Mouse (Mus musculus): ENCODE results near the gene Igf1r.

Gene Igf1r

GRCm38 (mm10) chr7:68053002-68053624 lies 100.5 kb downstream of the Igf1r start:
- DNase-seq (ENCODE audit: low spot score in 2 of 2): no peak

- no peak for DNase-seq (ENCODE audit: low spot score in 2 of 2)
Observed at GRCm38 (mm10) chr7:68054498-68054897, 101.9 kb downstream of the Igf1r start.

GRCm38 (mm10) chr7:68054956-68055355 lies 102.3 kb downstream of the Igf1r start:
- DNase-seq (ENCODE audit: low spot score in 2 of 2): no peak

- DNase-seq (ENCODE audit: low spot score in 2 of 2): no peak
Observed at GRCm38 (mm10) chr7:68057010-68057409, 104.4 kb downstream of the Igf1r start.

DNA sequence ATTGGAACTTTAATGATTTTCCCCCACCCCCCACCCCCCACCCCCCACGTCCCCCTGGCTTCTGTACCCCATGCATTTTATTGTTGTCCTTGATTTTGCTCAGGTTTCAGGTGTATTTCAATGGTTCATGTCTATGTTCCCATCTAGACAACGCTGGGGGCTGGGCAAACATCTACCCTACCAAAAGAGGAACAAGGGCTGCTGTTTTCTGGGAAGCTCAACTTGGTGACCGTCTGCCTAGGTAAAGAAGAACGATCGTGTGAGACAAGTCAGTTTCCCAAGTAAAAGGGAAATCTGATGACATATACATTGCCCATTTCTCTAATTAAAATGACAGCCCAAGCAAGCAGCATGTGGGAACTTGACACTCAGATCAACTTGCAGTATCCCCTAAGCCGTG lies 107.1 kb downstream of the Igf1r start:
- DNase-seq (ENCODE audit: low spot score in 2 of 2): no peak

DNA sequence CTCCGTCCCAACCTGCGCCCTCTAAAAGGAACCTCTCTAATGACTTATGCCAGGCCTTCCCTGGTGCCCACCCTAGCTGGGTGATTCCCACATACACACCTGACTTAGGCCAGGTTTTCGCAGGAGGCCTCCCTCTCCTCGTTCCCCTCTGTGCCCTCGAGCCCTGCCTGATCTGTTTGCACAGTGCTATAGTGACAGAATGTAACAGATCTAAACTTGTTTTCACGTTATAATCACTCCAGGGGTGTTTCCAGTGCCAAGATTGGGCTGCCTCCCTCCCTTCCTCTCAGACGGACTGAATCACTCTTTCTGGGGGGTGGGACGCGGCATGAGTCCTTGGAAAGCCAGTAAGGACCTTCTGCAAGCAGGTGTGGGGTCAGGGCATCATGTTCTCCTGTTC lies 108.8 kb downstream of the Igf1r start:
- no peak for DNase-seq (ENCODE audit: low spot score in 2 of 2)

GRCm38 (mm10) chr7:68062170-68062848 lies 109.7 kb downstream of the Igf1r start:
- no peak for DNase-seq (ENCODE audit: low spot score in 2 of 2)

DNA sequence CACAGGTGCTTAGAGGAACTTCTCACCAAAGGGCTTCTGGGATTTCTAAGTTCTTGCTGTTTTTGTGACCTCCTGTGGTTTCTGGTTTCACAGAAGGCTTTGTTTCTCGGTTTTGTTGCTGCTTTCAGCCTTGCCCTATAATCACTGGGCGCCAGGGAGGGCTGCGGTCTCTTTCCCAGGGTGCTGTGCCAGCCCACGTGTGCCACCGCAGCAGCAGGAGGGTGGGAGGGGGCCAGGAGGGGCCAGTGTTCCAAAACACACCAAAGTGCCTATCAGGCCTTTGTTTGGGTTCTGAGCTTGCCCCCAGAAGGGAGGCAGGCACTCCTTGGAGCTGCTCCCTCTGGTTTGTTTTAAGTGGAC lies 110.2 kb downstream of the Igf1r start:
- no peak for DNase-seq (ENCODE audit: low spot score in 2 of 2)

DNA sequence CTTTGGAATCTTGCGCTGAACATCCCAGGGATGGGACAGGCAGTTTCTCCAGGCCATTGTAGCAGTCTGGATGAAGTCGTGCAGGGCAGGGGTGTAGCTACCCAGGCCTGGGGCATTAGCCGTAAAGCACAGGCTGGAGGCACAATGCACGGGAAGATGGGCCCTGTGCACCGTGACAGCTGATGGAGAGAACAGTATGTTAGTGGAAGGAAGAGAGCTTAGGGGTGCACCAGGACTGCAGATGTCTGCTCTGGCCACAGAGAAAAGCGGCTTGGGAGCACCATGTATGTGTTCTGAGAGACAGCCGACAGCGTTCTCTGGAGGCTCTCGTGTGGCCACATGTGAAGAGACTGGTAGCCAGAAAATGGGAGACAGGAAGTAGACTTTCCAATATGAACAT lies 111.1 kb downstream of the Igf1r start:
- DNase-seq (ENCODE audit: low spot score in 2 of 2): no peak

GRCm38 (mm10) chr7:68064120-68064519 lies 111.5 kb downstream of the Igf1r start:
- no peak for DNase-seq (ENCODE audit: low spot score in 2 of 2)

DNA sequence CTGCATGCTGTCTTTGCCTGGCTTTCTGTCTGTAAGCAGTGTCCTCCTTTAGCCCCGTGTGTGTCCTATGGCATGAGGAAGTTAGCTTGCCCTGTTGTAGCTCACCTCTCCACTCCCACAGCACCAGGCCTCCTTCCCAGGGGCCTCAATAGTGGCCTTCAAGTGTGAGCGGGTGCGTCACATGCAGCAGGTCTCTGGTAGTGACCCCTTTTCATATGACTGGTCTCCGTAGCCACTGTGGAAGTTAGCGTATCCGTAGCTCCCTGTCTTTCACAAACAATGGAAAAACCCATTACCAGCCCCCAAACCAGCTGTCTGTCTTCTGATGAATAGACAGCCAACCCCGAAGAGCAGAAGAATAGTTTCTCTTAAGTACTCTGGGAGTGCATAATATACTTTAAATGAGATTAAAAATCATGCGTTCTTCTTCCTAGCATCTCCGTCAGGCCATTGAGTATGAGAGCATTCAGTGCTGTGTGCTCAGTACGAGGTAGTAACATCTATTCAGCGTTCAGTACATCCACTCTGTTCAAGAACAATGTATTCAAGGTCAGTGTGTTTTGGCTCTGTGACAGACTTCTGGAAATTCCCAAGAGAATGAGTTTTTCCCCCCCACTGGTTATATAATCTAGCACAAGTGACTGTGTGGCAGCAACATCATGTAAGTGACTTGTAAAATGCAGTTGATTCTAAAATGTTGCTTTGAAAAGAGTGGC lies 112.2 kb downstream of the Igf1r start:
- no peak for DNase-seq (ENCODE audit: low spot score in 2 of 2)

GRCm38 (mm10) chr7:68065904-68066303 lies 113.3 kb downstream of the Igf1r start:
- DNase-seq (ENCODE audit: low spot score in 2 of 2): no peak

DNA sequence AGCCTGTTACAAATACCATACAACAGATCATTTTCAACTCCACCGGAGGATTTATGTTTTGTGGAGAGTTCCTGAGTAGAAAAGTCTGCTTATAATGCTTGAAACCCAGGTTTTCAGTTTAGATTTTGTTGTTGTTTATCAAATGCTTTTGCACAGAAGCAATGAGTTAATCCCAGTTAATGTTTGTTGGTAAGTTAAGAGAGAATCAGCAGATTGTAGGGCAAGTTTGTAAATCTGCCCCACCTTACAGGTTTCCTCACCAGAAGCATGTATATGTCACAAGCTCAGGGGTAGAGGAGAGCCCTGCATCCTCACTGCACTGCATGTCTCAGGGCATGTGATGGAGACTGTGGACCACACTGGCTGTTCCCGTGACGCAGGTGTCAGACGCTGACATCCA lies 114.7 kb downstream of the Igf1r start:
- no peak for DNase-seq (ENCODE audit: low spot score in 2 of 2)

DNA sequence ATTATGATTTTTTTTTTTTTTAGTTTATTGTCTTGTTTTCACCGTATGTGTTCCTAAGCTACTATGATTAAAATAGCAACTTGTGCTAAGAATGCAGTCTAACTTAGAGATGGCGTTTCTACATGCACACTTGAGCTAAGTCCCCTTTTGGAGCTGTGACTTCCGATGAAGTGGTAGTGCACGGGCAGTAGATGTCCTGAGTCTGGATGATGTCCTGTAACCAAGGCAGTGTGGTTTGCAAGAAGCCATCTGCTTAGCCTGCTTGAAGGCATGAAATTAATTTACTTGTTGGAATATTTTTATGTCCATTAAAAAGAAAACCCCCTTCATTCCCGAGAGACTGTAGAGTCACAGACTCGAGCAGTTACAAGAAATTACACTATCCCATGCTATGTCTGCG lies 116.7 kb downstream of the Igf1r start:
- DNase-seq (ENCODE audit: low spot score in 2 of 2): no peak

GRCm38 (mm10) chr7:68070030-68070429 lies 117.4 kb downstream of the Igf1r start:
- DNase-seq (ENCODE audit: low spot score in 2 of 2): no peak

GRCm38 (mm10) chr7:68070626-68071025 lies 118.0 kb downstream of the Igf1r start:
- peak; percentile 42 to 51 for DNase-seq (ENCODE audit: low spot score in 2 of 2)

DNA sequence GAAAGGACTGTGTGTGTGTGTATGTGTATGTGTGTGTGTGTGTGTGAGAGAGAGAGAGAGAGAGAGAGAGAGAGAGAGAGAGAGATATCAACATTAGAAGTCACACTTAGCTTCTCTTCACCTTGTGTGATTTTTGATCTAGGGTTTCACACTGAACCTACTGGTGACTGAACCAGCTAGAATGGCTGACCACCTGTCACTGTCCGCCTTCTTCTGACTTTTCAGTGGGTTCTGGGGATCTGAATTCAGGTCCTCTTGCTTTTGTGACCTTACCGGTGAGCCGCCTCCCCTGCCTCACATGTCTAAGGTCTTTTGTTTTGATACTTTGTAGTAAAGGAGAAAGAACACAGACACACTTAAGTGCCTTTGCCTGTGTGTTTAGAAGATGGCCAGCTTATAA lies 118.4 kb downstream of the Igf1r start:
- DNase-seq (ENCODE audit: low spot score in 2 of 2): no peak

DNA sequence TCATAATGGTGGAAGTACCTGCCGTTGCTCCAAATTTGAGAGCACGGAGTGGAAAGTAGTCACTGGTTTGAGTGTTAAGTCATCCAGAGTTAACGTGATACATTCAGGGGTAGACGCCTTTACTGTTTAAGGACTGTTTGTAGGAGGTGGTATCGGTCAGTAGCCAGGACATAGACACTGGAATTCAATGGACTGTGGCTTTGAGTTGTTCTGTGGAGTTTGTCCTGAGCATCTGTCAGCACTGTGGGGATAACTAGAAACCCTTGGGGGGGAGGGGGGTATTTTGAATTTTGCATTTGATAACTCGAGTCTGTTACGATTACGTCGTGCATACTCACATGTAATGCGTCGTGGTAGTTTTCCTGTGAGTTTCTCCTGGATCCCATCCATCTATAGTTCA lies 119.1 kb downstream of the Igf1r start:
- no peak for DNase-seq (ENCODE audit: low spot score in 2 of 2)

GRCm38 (mm10) chr7:68072524-68073459 lies 120.2 kb downstream of the Igf1r start:
- DNase-seq (ENCODE audit: low spot score in 2 of 2): no peak

DNA sequence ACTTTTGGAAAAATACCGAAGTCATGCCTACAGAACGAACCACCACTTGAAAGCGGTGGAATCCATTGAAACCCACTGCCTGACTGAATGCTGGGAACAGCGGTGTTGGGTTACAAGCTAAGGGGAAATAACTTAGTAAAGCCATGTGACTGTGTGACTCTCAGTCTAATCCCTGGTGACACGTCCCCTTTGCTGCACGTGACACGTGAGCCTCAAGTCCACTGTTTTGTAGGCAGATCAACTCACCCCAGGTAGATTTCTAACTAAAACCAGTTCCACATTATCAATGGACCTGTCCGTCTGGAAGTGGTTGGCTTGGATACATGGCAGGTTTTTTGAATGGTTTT lies 120.8 kb downstream of the Igf1r start:
- no peak for DNase-seq (ENCODE audit: low spot score in 2 of 2)

- DNase-seq (ENCODE audit: low spot score in 2 of 2): no peak
Observed at GRCm38 (mm10) chr7:68074748-68075147, 122.1 kb downstream of the Igf1r start.

GRCm38 (mm10) chr7:68075401-68075800 lies 122.8 kb downstream of the Igf1r start:
- no peak for DNase-seq (ENCODE audit: low spot score in 2 of 2)

Measured in frontal cortex, postnatal 10 days (tissue).